Mouse (Mus musculus): ENCODE data around the gene Nek9. TPM values are rescaled to one million over a fixed set of nuclear protein-coding genes. Genes with fewer than 3 reads are reported as not detected.

Gene Nek9
- polyA plus RNA-seq, 1 experiment from 2014 or later: 19.1 TPM

GRCm38 (mm10) chr12:85354061-85354460, 14.9 kb upstream of the Nek9 start:
- H3K4me3 ChIP-seq (ENCODE audit: low read length): no peak overlapping the region
- no peak for ATAC-seq (ENCODE audit: low FRiP score, low TSS enrichment)
- H3K36me3 ChIP-seq (ENCODE audit: control insufficient read depth, insufficient read depth, low read length): peaks cover 39% of the 10 kb centered on the region
- H3K9me3 ChIP-seq (ENCODE audit: control insufficient read depth, low read length): no peaks in the 10 kb centered on the region
- H3K4me1 ChIP-seq (ENCODE audit: control insufficient read depth, insufficient read depth, low read length): no peaks in the 10 kb centered on the region
- H3K27ac ChIP-seq (ENCODE audit: low read depth, low read length): no peak overlapping the region
- 95% methylated on average over 3 of the region's 3 CpGs for WGBS
- no peaks in the 10 kb centered on the region for H3K27me3 ChIP-seq (ENCODE audit: control insufficient read depth, insufficient read depth, low read length)
- no peak overlapping the region for H3K4me2 ChIP-seq (replicated peaks; ENCODE audit: low read depth, low read length)
- H3K9ac ChIP-seq (ENCODE audit: low read depth, low read length): no peak overlapping the region

GRCm38 (mm10) chr12:85350407-85351232, 11.5 kb upstream of the Nek9 start:
- WGBS: 81% methylated on average over 10 of the region's 10 CpGs
- peaks cover 51% of the 10 kb centered on the region for H3K36me3 ChIP-seq (ENCODE audit: control insufficient read depth, insufficient read depth, low read length)
- no peaks in the 10 kb centered on the region for H3K9me3 ChIP-seq (ENCODE audit: control insufficient read depth, low read length)
- no peaks in the 10 kb centered on the region for H3K27me3 ChIP-seq (ENCODE audit: control insufficient read depth, insufficient read depth, low read length)
- no peak overlapping the region for H3K27ac ChIP-seq (ENCODE audit: low read depth, low read length)
- no peak overlapping the region for H3K9ac ChIP-seq (ENCODE audit: low read depth, low read length)
- H3K4me2 ChIP-seq (replicated peaks; ENCODE audit: low read depth, low read length): no peak overlapping the region
- no peak overlapping the region for H3K4me3 ChIP-seq (ENCODE audit: low read length)
- no peaks in the 10 kb centered on the region for H3K4me1 ChIP-seq (ENCODE audit: control insufficient read depth, insufficient read depth, low read length)
- ATAC-seq (ENCODE audit: low FRiP score, low TSS enrichment): no peak

DNA sequence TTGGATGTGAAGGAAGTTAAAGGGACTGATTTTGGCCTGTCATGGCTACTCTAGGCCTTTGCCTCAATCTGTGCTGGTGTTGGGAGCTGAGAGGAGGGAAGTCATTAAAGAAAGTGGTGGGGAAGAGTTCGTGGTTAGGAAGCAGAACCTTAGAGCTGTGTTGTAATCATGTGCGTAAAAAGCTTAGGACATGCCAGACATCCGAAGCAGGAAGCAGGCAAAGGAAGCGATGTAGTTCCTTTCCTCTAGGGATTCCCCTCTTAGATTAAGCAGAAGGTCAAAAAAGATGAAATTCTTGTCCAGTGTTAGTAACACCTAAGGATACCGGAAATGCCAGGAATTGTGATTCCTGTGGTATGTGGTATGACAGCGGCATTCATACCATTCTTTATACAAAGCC, 9.2 kb upstream of the Nek9 start:
- no peak for ATAC-seq (ENCODE audit: low FRiP score, low TSS enrichment)
- Histone ChIP-seq H3K27ac (ENCODE audit: low read depth, low read length) (no peak overlapping the region), H3K4me2 (replicated peaks; ENCODE audit: low read depth, low read length) (no peak overlapping the region), H3K9ac (ENCODE audit: low read depth, low read length) (no peak overlapping the region), H3K27me3 (ENCODE audit: control insufficient read depth, insufficient read depth, low read length) (no peaks in the 10 kb centered on the region), H3K9me3 (ENCODE audit: control insufficient read depth, low read length) (no peaks in the 10 kb centered on the region), H3K4me1 (ENCODE audit: control insufficient read depth, insufficient read depth, low read length) (no peaks in the 10 kb centered on the region), H3K36me3 (ENCODE audit: control insufficient read depth, insufficient read depth, low read length) (peaks cover 53% of the 10 kb centered on the region; the same call in 1 of the 2 replicates), H3K4me3 (ENCODE audit: low read length) (no peak overlapping the region)
- WGBS: 82% methylated on average over 6 of the region's 6 CpGs

GRCm38 (mm10) chr12:85347196-85347595, 8.0 kb upstream of the Nek9 start:
- no peak overlapping the region for H3K4me3 ChIP-seq (ENCODE audit: low read length)
- WGBS: 79% methylated on average over 3 of the region's 3 CpGs
- H3K9me3 ChIP-seq (ENCODE audit: control insufficient read depth, low read length): no peaks in the 10 kb centered on the region
- no peak for ATAC-seq (ENCODE audit: low FRiP score, low TSS enrichment)
- H3K27me3 ChIP-seq (ENCODE audit: control insufficient read depth, insufficient read depth, low read length): no peaks in the 10 kb centered on the region
- no peak overlapping the region for H3K9ac ChIP-seq (ENCODE audit: low read depth, low read length)
- peaks cover 44% of the 10 kb centered on the region for H3K36me3 ChIP-seq (ENCODE audit: control insufficient read depth, insufficient read depth, low read length)
- H3K4me1 ChIP-seq (ENCODE audit: control insufficient read depth, insufficient read depth, low read length): no peaks in the 10 kb centered on the region
- H3K27ac ChIP-seq (ENCODE audit: low read depth, low read length): no peak overlapping the region
- H3K4me2 ChIP-seq (replicated peaks; ENCODE audit: low read depth, low read length): no peak overlapping the region

DNA sequence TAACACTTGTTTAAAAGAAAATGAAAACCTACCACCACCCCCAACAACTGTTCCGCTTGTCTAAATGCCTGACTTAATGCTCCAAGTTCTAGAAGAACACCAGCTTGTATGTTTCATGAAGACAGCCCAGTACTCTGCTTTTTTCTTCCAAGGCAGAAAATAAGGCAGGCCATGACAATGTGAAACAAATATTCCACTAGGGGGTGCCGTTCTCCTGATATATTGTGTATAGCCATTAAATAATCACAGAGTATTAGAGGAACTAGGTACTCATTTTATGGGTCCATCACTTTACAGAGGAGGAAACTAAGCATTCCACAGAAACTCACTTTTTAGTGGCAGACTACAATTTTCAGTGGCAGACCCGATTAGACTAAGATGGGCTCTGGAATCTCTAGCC, 7.2 kb upstream of the Nek9 start:
- Histone ChIP-seq H3K9ac (ENCODE audit: low read depth, low read length) (no peak overlapping the region), H3K36me3 (ENCODE audit: control insufficient read depth, insufficient read depth, low read length) (peaks cover 44% of the 10 kb centered on the region), H3K9me3 (ENCODE audit: control insufficient read depth, low read length) (no peaks in the 10 kb centered on the region), H3K27me3 (ENCODE audit: control insufficient read depth, insufficient read depth, low read length) (no peaks in the 10 kb centered on the region), H3K4me3 (ENCODE audit: low read length) (no peak overlapping the region), H3K27ac (ENCODE audit: low read depth, low read length) (no peak overlapping the region), H3K4me1 (ENCODE audit: control insufficient read depth, insufficient read depth, low read length) (no peaks in the 10 kb centered on the region), H3K4me2 (replicated peaks; ENCODE audit: low read depth, low read length) (no peak overlapping the region)
- ATAC-seq (ENCODE audit: low FRiP score, low TSS enrichment): peak; percentile 74; the same call in 1 of the 2 replicates
- WGBS: 44% methylated on average over 3 of the region's 3 CpGs

DNA sequence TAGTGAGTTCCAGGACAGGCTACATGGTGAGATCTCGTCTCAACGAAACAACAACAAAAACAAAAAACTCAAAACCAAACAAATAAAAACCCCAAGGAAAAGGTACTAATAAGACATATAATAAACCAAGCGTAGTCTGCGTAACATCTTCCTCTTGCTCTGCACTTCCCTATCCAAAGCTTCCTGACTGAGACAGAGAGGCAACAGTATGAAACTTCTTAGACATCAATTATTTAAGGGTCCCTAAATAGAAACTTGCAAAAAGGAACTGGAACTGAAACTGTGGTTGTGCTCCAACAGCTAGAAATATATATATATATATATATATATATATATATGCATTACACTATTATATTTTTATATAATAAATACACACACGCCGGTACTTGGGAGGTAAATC, 6.4 kb upstream of the Nek9 start:
- peaks cover 42% of the 10 kb centered on the region for H3K36me3 ChIP-seq (ENCODE audit: control insufficient read depth, insufficient read depth, low read length)
- no peak overlapping the region for H3K27ac ChIP-seq (ENCODE audit: low read depth, low read length)
- no peaks in the 10 kb centered on the region for H3K27me3 ChIP-seq (ENCODE audit: control insufficient read depth, insufficient read depth, low read length)
- 93% methylated on average over 6 of the region's 6 CpGs for WGBS
- H3K9me3 ChIP-seq (ENCODE audit: control insufficient read depth, low read length): no peaks in the 10 kb centered on the region
- no peak overlapping the region for H3K9ac ChIP-seq (ENCODE audit: low read depth, low read length)
- H3K4me3 ChIP-seq (ENCODE audit: low read length): no peak overlapping the region
- no peaks in the 10 kb centered on the region for H3K4me1 ChIP-seq (ENCODE audit: control insufficient read depth, insufficient read depth, low read length)
- no peak overlapping the region for H3K4me2 ChIP-seq (replicated peaks; ENCODE audit: low read depth, low read length)
- ATAC-seq (ENCODE audit: low FRiP score, low TSS enrichment): no peak

DNA sequence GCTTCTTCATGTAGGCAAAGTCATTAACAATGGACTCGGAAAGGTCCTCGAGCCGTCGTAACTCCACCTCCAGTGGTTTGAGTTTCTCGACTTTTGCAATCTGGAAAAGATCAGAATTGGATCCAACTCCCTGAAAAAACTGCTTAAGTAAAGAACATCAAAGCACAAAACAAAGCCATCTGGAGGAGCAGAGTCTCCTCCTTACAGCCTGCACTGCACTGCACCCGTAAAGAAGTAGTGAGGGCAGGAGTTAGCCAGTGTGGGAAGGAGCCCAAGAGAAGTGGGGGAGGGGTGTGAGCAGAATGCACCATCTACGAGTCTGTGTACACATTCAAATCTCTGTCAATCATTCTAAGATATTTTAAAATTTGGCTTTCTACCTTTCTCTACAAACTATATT, 5.1 kb upstream of the Nek9 start:
- 0 out of 2 replicates have a peak, but pooled peaks cover 3% of the 10 kb centered on the region for H3K4me1 ChIP-seq (ENCODE audit: control insufficient read depth, insufficient read depth, low read length)
- no peak overlapping the region for H3K27ac ChIP-seq (ENCODE audit: low read depth, low read length)
- WGBS: 67% methylated on average over 7 of the region's 7 CpGs
- H3K9me3 ChIP-seq (ENCODE audit: control insufficient read depth, low read length): no peaks in the 10 kb centered on the region
- peaks cover 34% of the 10 kb centered on the region for H3K36me3 ChIP-seq (ENCODE audit: control insufficient read depth, insufficient read depth, low read length)
- H3K4me3 ChIP-seq (ENCODE audit: low read length): no peak overlapping the region
- no peak for ATAC-seq (ENCODE audit: low FRiP score, low TSS enrichment)
- no peak overlapping the region for H3K4me2 ChIP-seq (replicated peaks; ENCODE audit: low read depth, low read length)
- no peak overlapping the region for H3K9ac ChIP-seq (ENCODE audit: low read depth, low read length)
- H3K27me3 ChIP-seq (ENCODE audit: control insufficient read depth, insufficient read depth, low read length): no peaks in the 10 kb centered on the region

GRCm38 (mm10) chr12:85342310-85342709, 3.1 kb upstream of the Nek9 start:
- Histone ChIP-seq H3K4me3 (ENCODE audit: low read length) (no peak overlapping the region), H3K27ac (ENCODE audit: low read depth, low read length) (no peak overlapping the region), H3K9ac (ENCODE audit: low read depth, low read length) (no peak overlapping the region), H3K9me3 (ENCODE audit: control insufficient read depth, low read length) (no peaks in the 10 kb centered on the region), H3K4me2 (replicated peaks; ENCODE audit: low read depth, low read length) (no peak overlapping the region), H3K27me3 (ENCODE audit: control insufficient read depth, insufficient read depth, low read length) (no peaks in the 10 kb centered on the region), H3K4me1 (ENCODE audit: control insufficient read depth, insufficient read depth, low read length) (0 out of 2 replicates have a peak, but pooled peaks cover 13% of the 10 kb centered on the region), H3K36me3 (ENCODE audit: control insufficient read depth, insufficient read depth, low read length) (peaks cover 19% of the 10 kb centered on the region)
- 83% methylated on average over 4 of the region's 4 CpGs for WGBS
- ATAC-seq (ENCODE audit: low FRiP score, low TSS enrichment): no peak

DNA sequence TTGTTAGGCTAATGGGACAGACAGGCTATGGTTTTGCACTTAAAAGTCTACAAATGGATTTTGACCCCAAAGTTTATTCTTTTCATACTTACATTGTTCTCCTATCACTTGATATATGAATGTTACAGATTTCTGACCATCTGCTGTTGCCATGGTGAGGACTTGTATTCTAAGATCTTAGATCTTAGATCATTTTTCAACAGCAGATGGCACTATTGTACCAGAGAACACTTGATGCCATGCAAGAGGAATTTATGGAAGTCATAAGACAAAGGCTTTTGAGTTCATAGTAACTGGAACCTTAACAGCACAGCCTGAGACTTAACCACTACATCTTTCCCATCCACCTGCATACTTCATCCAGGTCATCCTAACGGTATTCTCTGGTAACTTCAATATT, 2.0 kb upstream of the Nek9 start:
- H3K4me2 ChIP-seq (replicated peaks; ENCODE audit: low read depth, low read length): no peak overlapping the region
- H3K36me3 ChIP-seq (ENCODE audit: control insufficient read depth, insufficient read depth, low read length): peaks cover 24% of the 10 kb centered on the region
- WGBS: 66% methylated on average over 1 of the region's 1 CpGs
- ATAC-seq (ENCODE audit: low FRiP score, low TSS enrichment): no peak
- no peak overlapping the region for H3K4me3 ChIP-seq (ENCODE audit: low read length)
- H3K27me3 ChIP-seq (ENCODE audit: control insufficient read depth, insufficient read depth, low read length): no peaks in the 10 kb centered on the region
- no peak overlapping the region for H3K27ac ChIP-seq (ENCODE audit: low read depth, low read length)
- H3K9me3 ChIP-seq (ENCODE audit: control insufficient read depth, low read length): no peaks in the 10 kb centered on the region
- H3K9ac ChIP-seq (ENCODE audit: low read depth, low read length): no peak overlapping the region
- 0 out of 2 replicates have a peak, but pooled peaks cover 13% of the 10 kb centered on the region for H3K4me1 ChIP-seq (ENCODE audit: control insufficient read depth, insufficient read depth, low read length)
